Mouse (Mus musculus): ENCODE data around the gene Rlbp1.

Rlbp1 gene

GRCm38 (mm10) chr7:79386422-79387133 is at the start of gene Rlbp1:
Gene Rlbp1 (minus strand): TSS chr7:79387048.
- no peak for DNase-seq (ENCODE audit: low read depth, low spot score)

- no peak for DNase-seq (ENCODE audit: low read depth, low spot score)
Observed at GRCm38 (mm10) chr7:79428243-79428642, 41.4 kb upstream of the Rlbp1 start.

GRCm38 (mm10) chr7:79425804-79426203 is 39.0 kb upstream of the Rlbp1 start:
- DNase-seq (ENCODE audit: low read depth, low spot score), result no peak

GRCm38 (mm10) chr7:79422876-79423275 is 36.0 kb upstream of the Rlbp1 start:
- DNase-seq (ENCODE audit: low read depth, low spot score), result no peak

GRCm38 (mm10) chr7:79419950-79420349 is 33.1 kb upstream of the Rlbp1 start:
- no peak for DNase-seq (ENCODE audit: low read depth, low spot score)

- DNase-seq (ENCODE audit: low read depth, low spot score), result no peak
Observed at GRCm38 (mm10) chr7:79414449-79415375, 27.9 kb upstream of the Rlbp1 start.

GRCm38 (mm10) chr7:79400296-79400695 is 13.4 kb upstream of the Rlbp1 start:
- DNase-seq (ENCODE audit: low read depth, low spot score), result no peak

GRCm38 (mm10) chr7:79398971-79399370 is 12.1 kb upstream of the Rlbp1 start:
- DNase-seq (ENCODE audit: low read depth, low spot score), result no peak

GRCm38 (mm10) chr7:79398426-79398825 is 11.6 kb upstream of the Rlbp1 start:
- no peak for DNase-seq (ENCODE audit: low read depth, low spot score)

GRCm38 (mm10) chr7:79397446-79397963 is 10.7 kb upstream of the Rlbp1 start:
- no peak for DNase-seq (ENCODE audit: low read depth, low spot score)

- no peak for DNase-seq (ENCODE audit: low read depth, low spot score)
Observed at GRCm38 (mm10) chr7:79395186-79395585, 8.3 kb upstream of the Rlbp1 start.

- DNase-seq (ENCODE audit: low read depth, low spot score), result no peak
Observed at GRCm38 (mm10) chr7:79394666-79395065, 7.8 kb upstream of the Rlbp1 start.

- no peak for DNase-seq (ENCODE audit: low read depth, low spot score)
Observed at GRCm38 (mm10) chr7:79393924-79394323, 7.1 kb upstream of the Rlbp1 start.

- DNase-seq (ENCODE audit: low read depth, low spot score), result peak; percentile 70
Observed at GRCm38 (mm10) chr7:79392860-79393513, 6.1 kb upstream of the Rlbp1 start.

- DNase-seq (ENCODE audit: low read depth, low spot score), result peak; percentile 95
Observed at GRCm38 (mm10) chr7:79391883-79392649, 5.2 kb upstream of the Rlbp1 start, which contains the start of gene Fanci. Gene Fanci (plus strand): TSS chr7:79391929.

- DNase-seq (ENCODE audit: low read depth, low spot score), result no peak
Observed at GRCm38 (mm10) chr7:79391471-79391870, 4.6 kb upstream of the Rlbp1 start.

- DNase-seq (ENCODE audit: low read depth, low spot score), result no peak
Observed at GRCm38 (mm10) chr7:79390141-79390708, 3.4 kb upstream of the Rlbp1 start.

- DNase-seq (ENCODE audit: low read depth, low spot score), result no peak
Observed at GRCm38 (mm10) chr7:79388671-79389206, 1.9 kb upstream of the Rlbp1 start.

- no peak for DNase-seq (ENCODE audit: low read depth, low spot score)
Observed at GRCm38 (mm10) chr7:79387991-79388390, 1.1 kb upstream of the Rlbp1 start.

GRCm38 (mm10) chr7:79387140-79387539 is 292 bp upstream of the Rlbp1 start:
- DNase-seq (ENCODE audit: low read depth, low spot score), result no peak
